Mouse (Mus musculus) left cerebral cortex, postnatal 4 days (tissue): ENCODE measurements at regions not wholly inside any gene's neighbourhood (a gene's known extent, or its start where the extent isn't known, plus 50 kb on each side); places are given as distances from the start of the nearest gene placed in this dataset.
A peak's percentile ranks its signal among the peaks of the same experiment; 100 is the strongest.

Experiments used
- DNase-seq: peaks from one replicate; pipeline ENCODE4 v3.0.0-alpha.2; 2022
- intact Hi-C: fragments of 180-260 bp; cut with DNase I; formaldehyde crosslinking; loops from one replicate; pipeline ENCODE4 v1.15.1; 2025

DNA sequence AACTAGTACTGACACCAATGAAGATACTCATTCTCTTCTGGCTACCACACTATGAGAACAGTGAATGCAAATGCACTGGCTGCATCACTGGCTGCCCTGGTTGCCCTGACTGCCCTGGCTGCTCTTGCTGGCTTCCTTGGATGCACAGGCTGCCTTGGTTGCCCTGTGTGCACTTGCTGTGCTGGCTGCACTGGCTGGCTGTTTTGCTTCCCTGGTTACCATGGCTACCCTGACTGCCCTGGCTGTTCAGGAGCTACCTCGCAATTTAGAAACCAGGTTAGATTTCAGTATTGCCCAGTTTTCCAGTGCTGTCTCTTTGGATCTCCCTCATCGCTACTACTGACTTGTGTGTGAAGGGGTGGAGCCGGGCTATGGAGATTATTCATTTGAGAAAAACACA lies 175.7 kb downstream of the Fat4 start:
- intact Hi-C loops: no loop called here

GRCm38 (mm10) chr3:39065457-39065856 lies 178.7 kb downstream of the Fat4 start:
- intact Hi-C loops: no loop called here
- no peak for DNase-seq

More for the DNA sequence above, 175.7 kb downstream of the Fat4 start:
- DNase-seq: no peak

DNA sequence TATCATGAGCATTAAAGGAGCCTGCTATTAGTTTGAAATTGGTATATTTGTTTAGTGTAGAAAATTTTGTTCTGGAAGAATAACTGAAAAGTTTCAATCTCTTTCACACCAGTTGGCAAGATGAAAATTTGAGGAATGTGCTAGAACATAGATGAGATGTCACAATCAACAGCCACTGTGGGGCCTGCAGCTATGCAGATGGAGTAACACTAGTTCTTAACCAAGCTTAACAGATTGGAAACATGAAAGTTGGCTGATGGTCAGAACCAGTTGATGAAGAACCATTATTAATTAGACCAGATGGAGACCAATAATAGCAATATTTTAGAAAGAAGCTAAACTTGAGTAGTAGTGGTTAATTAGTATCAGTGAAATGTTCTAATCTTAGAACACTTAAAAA lies 182.3 kb downstream of the Fat4 start:
- DNase-seq: no peak

GRCm38 (mm10) chr3:39082678-39083270 lies 196.0 kb downstream of the Fat4 start:
- DNase-seq: no peak
- intact Hi-C loops: no loop called here

More for the DNA sequence above, 182.3 kb downstream of the Fat4 start:
- intact Hi-C loops: no loop called here

- no peak for DNase-seq
- intact Hi-C loops: no loop called here
These were observed 202.2 kb downstream of the Fat4 start for GRCm38 (mm10) chr3:39088948-39089347.

DNA sequence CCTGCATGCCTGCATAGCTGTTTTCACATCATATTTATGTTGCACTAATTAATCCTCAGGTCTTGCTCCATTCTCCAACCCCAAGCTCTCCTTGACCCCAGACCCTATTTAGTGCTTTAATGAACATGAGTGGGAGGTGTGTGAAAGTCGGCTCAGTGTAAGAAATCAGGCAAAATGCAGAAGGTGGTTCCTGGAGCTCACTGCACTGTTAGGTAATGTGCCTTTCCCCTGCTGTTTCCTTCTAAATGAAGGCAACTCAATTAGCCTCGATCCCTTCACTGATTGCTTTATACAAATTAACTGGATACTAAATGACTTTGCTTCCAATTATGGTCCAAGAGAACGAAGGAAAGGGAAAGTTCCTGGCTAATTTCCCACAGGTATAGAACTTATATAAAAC lies 215.6 kb downstream of the Fat4 start:
- intact Hi-C loops: no loop called here
- DNase-seq: no peak

GRCm38 (mm10) chr3:39109756-39110392 lies 223.1 kb downstream of the Fat4 start:
- intact Hi-C loops: no loop called here
- DNase-seq: peak; percentile 8

DNA sequence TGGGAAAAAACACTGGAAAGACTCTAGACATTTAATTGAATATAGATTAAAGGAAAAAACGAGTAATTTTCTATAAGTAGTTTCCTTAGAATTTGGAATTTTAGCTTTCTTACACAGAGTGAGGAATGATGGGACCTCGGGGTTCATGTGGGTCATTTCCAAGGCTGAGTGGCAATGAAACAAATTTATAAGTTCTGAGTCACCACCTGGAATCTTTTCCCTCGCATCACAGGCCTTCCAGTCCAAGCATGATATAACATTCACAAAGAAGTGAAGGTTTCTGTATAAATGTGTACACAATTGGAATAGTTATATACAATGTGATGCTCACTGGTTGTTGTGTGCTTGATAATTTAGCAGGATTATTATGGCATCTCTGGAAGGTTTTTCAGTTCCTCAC lies 227.3 kb downstream of the Fat4 start:
- DNase-seq: no peak
- intact Hi-C loops: no loop called here

DNA sequence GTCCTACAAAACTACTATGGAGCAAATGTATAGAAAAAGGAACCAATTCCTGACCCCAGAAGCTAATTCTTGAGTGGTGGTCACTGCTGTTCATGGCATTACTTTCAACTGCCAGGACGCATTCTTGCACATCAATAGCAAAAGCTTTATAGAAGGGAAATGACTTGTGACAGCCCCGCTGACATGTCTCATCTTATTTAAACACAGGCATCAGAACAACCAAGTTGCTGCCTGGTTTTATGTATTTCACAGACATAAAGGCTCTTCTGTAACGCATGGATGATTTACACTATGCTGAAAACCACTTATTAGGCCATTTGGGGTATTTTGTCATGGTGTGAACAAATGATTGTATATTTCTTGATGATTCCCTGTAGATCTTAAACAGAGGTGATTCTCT lies 228.1 kb downstream of the Fat4 start:
- intact Hi-C loops: no loop called here
- no peak for DNase-seq

- intact Hi-C loops: no loop called here
- no peak for DNase-seq
These were observed 228.7 kb downstream of the Fat4 start for GRCm38 (mm10) chr3:39115441-39115840.

DNA sequence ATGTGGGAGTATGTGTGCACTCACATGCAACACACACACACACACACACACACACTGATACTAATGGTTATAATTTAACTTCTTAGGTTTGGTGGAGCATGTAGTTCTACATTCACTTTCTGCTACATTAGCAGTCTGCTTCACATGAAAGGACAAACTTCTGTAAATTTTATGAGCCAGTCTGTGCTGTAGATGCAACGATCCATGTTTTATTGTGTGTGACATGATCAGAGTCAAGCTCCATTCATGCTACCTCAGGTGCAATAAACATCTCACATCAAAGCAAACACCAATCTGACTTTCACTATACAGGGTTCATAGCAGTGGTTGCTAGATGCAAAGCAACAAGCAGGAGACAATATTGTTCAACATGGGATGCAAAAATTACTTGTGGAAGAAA lies 235.5 kb downstream of the Fat4 start:
- intact Hi-C loops: no loop called here
- no peak for DNase-seq

DNA sequence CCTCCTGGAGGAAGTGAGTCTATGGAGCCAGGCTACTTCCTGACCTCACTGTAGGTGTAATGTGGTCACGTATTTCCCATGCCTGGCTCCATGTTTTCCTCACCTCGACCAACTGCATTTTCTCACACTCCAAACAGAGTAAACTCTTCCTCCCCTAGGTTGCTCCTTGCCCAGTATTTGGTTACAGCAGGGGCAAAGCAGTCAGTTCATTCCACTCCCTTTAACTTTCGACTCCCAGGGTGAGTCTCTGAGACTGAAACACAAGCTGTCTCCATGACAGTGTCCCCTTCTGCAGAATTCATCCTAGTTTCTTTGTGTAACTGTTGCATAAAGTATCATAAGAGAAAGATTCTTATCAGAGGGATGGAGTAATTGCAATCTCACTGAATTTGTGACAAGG lies 243.8 kb downstream of the Fat4 start:
- intact Hi-C loops: no loop called here
- no peak for DNase-seq

DNA sequence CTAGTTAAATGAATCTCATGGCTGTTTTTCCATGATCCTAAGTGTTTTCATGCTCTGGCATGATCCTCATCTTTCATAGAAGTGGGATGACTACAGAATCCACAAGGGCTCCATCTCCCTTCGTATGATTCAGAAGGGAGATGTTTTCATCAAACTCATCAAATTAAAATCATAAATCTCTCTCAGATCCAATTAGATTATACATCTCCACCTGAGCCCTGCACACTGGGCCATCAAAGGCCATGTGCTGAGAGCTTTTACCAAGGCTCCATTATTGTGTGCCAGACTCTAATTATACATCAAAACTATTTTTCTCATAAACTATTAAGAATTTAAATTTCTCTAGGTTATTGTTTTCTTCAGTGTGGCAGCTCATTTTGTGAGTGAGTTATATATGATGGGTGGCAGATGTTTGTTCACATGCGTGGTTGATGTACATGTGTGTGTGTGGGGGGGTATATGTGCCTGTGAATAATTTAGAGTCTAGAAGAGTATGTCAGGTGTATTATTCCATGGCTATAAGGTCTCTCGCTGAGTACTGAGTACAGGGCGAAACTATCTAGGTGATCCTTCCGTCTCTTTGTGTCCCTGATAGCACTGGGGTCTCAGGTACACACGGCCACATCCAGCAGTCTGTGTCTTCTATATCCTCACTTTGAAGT lies 278.4 kb downstream of the Fat4 start:
- DNase-seq: no peak
- intact Hi-C loops: no loop called here

DNA sequence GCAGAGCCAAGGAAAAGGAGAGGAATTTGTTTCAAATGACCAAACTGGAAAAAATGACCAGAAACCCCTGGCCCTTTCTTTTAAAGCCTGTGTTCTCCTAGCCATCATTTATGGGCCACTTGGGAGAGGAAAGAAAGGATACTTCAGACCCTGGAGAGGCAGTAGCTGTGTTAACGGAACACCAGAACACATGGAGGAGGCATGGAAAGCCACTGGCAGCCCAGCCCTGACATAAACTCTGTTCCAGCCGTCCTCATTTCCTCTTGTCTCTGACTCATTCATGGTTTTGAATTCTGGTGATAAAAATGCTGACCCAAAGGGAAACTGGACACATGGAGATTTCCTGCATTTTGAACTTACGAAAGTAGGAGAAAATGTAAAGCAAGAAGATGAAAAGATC lies 295.9 kb downstream of the Fat4 start:
- DNase-seq: no peak
- intact Hi-C loops: no loop called here

DNA sequence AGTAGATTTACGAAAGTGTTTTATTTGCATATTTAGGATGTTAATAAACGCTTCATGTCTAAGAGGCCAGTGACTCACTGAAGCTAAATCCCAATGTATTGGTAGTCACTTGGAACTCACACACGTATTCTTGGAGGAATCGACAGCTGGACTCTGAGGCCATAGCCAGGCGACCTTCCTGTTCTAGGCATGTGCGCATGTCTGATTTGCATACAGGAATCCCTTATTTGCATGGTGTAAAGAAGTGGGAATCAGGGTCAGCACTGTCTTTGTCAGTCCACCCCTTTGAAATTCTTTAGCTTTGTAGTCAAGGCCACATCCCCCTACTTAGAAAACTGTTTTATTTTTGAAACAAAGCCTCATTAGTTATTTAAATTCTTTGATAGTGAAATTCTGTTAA lies 308.4 kb downstream of the Fat4 start:
- intact Hi-C loops: no loop called here
- no peak for DNase-seq

DNA sequence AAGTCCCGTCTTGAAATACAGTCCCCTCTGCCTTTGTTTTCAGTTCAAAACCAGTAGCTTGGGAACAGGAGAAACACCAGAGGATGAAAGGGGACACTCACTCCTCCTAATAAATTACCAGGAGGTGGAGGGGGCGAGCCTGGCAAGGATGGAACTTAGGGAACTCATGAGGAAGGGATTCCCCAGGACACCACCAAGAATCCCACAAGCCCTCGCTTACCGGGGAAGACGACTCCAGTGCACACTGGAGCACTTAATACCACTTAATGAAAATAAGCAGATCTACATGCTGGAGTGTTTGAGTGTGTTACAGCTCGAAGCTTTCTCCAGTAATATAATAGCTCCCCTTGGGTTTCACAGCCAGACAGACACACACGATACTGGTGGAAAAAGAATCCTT lies 315.9 kb downstream of the Fat4 start:
- DNase-seq: no peak
- intact Hi-C loops: no loop called here

DNA sequence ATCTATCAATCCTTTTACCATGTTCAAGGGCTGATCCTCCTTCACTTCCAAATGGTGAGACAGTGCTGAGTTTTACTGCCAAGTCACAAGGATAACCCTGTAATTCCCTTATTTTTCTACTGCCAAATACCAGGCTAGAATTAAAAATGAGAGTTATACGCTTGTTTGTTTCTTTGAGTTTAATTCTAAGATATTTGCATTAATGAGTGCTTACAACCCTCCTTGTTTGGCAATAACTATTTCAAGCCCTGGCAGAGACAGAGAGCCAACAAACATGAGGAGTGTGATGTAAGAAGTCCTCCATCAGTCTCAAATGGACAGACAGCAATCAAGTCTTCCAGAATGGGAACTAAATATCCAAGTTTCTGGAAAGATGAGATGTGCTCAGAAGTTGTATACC lies 321.9 kb downstream of the Fat4 start:
- intact Hi-C loops: no loop called here
- DNase-seq: no peak

DNA sequence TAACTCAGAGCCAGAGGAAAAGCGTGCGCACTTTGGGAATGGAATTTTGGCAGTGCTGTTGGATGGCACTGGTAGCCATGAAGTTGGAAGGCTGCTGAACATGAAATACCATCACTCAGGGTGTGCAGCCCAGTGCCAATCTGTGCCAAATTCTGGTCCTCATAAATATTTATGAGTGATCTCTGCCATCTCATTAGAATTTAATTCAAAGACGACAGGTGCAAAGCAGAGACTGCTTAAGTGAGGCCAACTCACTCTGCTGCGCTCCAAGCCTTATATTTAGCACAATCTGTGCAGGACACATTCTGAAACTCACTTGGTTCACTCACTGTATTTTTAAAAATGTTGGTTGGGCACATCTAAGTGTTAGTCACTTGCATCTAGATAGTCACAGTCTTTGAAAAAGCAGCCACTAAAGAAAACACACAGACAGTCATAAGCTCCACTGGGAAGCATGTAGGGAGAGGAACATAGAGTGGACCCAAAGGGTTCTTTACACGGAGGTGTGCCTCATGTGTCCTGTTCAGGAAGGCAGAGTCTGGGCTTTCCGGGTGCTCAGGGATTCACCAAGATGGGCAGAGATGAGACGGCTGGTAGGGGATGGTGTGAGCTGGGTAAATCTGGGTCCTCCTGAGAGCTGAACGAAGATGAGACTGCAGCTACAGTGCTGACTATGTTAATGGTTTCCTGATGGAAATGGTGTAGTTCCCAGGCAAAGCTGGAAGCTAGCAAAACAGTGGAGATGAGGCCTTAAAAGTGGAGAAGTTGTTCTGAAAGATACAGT lies 322.8 kb downstream of the Fat4 start:
- intact Hi-C loops: no loop called here
- DNase-seq: peak; percentile 45

DNA sequence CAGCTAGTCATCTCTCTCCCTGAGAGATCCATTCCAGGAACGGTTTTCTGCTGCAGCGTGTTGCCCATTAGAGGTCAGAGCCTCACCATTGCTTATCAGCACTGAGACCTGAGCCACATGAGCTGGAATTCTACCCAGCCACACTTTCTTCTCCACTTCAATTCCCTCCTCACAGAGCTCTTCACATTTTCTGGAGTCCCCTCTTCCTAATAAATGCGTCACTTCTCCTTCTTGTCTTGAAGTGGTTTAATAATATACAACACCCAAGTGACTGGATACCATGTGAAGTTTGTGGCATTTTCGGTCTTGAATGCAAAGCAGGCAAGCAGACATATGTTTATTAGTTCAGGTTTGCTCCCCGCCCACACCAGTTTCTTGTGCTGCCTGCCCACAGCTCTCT lies 324.9 kb downstream of the Fat4 start:
- intact Hi-C loops: no loop called here
- no peak for DNase-seq

DNA sequence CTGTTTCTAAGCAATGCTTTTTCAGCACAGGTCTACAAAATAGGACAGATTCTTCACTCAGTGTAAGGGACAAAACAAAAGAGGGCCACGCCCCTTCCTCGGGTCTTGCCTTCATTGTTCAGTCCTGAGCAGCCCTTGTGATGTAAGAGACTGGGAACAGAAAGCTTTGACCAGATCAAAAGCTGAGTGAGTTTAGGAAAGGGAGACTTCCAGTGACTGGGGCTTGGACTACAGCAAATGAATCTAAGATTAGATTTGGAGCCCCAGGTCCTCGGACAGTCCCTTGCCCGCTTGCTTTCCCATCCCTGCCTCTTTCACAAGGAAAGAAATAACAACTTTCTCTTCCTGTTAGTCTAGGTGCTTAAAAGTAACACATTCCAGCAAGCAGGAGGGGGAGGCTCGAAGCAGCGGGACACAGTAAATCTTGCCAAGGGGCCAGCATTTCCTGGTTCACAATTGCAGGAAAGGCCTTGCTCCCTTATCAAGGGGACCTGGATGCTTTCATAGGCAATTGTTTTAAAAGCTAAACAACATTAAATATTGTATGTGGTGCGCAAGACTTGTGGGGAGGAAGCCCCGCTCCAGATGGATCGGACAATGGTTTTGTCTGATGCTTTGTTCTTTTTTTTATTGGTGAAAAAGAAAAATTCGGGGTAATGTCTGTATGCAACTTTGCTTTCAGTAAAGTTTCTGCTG lies 333.4 kb downstream of the Fat4 start:
- peak; percentile 2 for DNase-seq
- intact Hi-C loops: loop anchor here (10.0 kb wide), 1 partner anchor 335 kb away; the partner anchor contains the start of gene Fat4

DNA sequence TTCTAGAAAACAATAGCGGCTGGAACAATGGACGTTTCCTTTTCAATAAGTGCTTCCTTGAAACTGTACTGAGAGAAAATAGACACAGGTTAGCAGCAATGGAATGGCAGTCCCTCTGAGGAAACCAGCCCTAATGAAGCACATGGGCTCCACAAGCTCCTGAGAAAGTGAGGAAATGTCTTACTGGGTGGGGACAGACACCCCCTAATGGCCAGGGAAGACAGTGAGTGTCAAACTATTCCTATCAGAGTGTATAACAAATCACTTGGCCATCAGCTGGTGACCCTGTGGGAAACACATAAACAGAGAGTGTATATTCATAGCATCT lies 333.9 kb downstream of the Fat4 start:
- peak; percentile 8 for DNase-seq
- intact Hi-C loops: loop anchor here (10.0 kb wide), 1 partner anchor 336 kb away; the partner anchor contains the start of gene Fat4
